Mouse (Mus musculus) embryonic fibroblast, embryonic 13.5 days (primary cell): ENCODE data around the gene Smarca4.

Experiments
- CTCF ChIP-seq: IDR thresholded peaks from 2 replicates; pipeline ENCODE4 v1.5.1; 2011; ENCODE audit warnings: mild to moderate bottlenecking, control low read depth, low read length, moderate library complexity, borderline replicate concordance; ENCODE audit not compliant: insufficient read depth
- POLR2A ChIP-seq: IDR thresholded peaks from 2 replicates; pipeline ENCODE4 v1.6.1; 2011; ENCODE audit warnings: low read depth, mild to moderate bottlenecking, control low read depth, low read length, moderate library complexity

DNA sequence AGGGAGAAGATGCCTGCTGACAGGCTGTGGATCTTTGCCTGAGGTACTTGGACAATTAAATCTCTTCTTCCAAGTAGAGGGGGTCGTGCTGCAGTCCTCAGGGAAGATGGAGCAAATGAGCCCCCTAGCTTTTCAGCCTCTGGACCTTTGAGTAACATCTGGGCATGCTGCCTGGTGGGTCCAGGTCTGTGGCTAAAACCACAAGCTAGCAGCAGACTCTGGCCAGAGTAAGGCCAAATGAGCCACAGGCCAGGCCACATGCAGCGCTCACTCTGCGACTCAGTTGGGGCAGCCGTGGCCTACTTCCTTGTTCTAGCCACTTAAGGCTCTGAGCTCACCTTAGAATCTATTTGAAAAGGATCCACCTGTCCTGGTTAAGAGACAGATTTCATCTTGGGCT, 76.5 kb downstream of the Smarca4 start:
- TF ChIP-seq POLR2A (no peak), CTCF (no peak)
